Comparison of ENCODE assay signal across 27 mouse cellular contexts in genomic region chr10:13233143-13233622, GRCm38 (mm10). TPM values are rescaled to one million over a fixed set of nuclear protein-coding genes. Genes with fewer than 3 reads are reported as not detected.
A peak's percentile ranks its signal among the peaks of the same experiment; 100 is the strongest.
DNase-seq lines count a peak whose midpoint lies in the region; ATAC-seq lines count a peak whose summit lies in the region.
"Had no signal": no experiment of that assay in that cellular context is flagged by ENCODE, and none has a peak within 500 bp of the region (broad histone marks: within the 10 kb centered on the region; RNA-seq: fewer than 3 reads in every experiment).

No protein-coding gene starts in this region.

- no peak overlapping the region for H3K9ac ChIP-seq in heart, embryonic 15.5 days
- no peak overlapping the region for H3K9ac ChIP-seq in kidney, embryonic 16.5 days (replicated peaks; ENCODE audit: low read length)
- H3K9ac ChIP-seq: embryonic facial prominence, embryonic 15.5 days; hindbrain, embryonic 14.5 days; limb, embryonic 12.5 days; liver, embryonic 14.5 days; lung, embryonic 15.5 days; neural tube, embryonic 15.5 days had no signal

- peaks cover 55% of the 10 kb centered on the region for H3K36me3 ChIP-seq in heart, embryonic 15.5 days
- peaks cover 12% of the 10 kb centered on the region for H3K36me3 ChIP-seq in kidney, embryonic 16.5 days (ENCODE audit: insufficient read depth, low read length)
- H3K36me3 ChIP-seq in embryonic facial prominence, embryonic 10.5 days (replicated peaks) = peaks cover 27% of the 10 kb centered on the region
- H3K36me3 ChIP-seq: G1E; neural tube, embryonic 15.5 days had no signal

- DNase-seq in embryo, embryonic 10.5 days (ENCODE audit: low spot score) = peak; percentile 19
- no peak for DNase-seq in embryo, embryonic 9.5 days (ENCODE audit: extremely low spot score)
- no peak for DNase-seq in heart, adult 9 months (ENCODE audit: low spot score in 2 of 2)
- DNase-seq in kidney, adult 8-10 months = no peak
- DNase-seq in embryonic facial prominence, embryonic 10.5 days (ENCODE audit: low spot score) = no peak
- no peak for DNase-seq in layer of hippocampus, postnatal 25 days (ENCODE audit: extremely low spot score in 1 of 2, low spot score in 1 of 2)
- DNase-seq: adrenal gland, postnatal 10 days; gastrocnemius, adult 2 months; lung, postnatal 4 days; thymus, postnatal 36 days had no signal

- H3K4me2 ChIP-seq in heart, embryonic 15.5 days = no peak overlapping the region
- H3K4me2 ChIP-seq in kidney, embryonic 16.5 days (replicated peaks; ENCODE audit: low read depth, low read length) = no peak overlapping the region
- H3K4me2 ChIP-seq: embryonic facial prominence, embryonic 15.5 days; hindbrain, embryonic 14.5 days; limb, embryonic 12.5 days; lung, embryonic 15.5 days; neural tube, embryonic 15.5 days had no signal

- ATAC-seq in heart, embryonic 15.5 days (replicated peaks; ENCODE audit: insufficient number of reproducible peaks, insufficient read depth, low FRiP score, low read depth) = no peak
- ATAC-seq in kidney, embryonic 16.5 days (ENCODE audit: low FRiP score, low TSS enrichment) = peak; percentile 86
- ATAC-seq: activated CD4-positive, CD25-positive, alpha-beta regulatory T cell, adult 4 months; CD4-positive, CD25-positive, alpha-beta regulatory T cell, adult 4 months; intestine, postnatal 0 days had no signal

- H3K4me3 ChIP-seq in heart, embryonic 15.5 days = no peak overlapping the region
- no peak overlapping the region for H3K4me3 ChIP-seq in kidney, embryonic 16.5 days (ENCODE audit: low read length)
- no peak overlapping the region for H3K4me3 ChIP-seq in embryonic facial prominence, embryonic 10.5 days
- H3K4me3 ChIP-seq: embryonic facial prominence, embryonic 15.5 days; gastrocnemius, adult 2 months; limb, embryonic 12.5 days; lung, embryonic 15.5 days; neural tube, embryonic 15.5 days had no signal

- no peaks in the 10 kb centered on the region for H3K27me3 ChIP-seq in heart, embryonic 15.5 days
- H3K27me3 ChIP-seq in kidney, embryonic 16.5 days (ENCODE audit: insufficient read depth, low read length) = no peaks in the 10 kb centered on the region
- no peaks in the 10 kb centered on the region for H3K27me3 ChIP-seq in embryonic facial prominence, embryonic 10.5 days (replicated peaks; ENCODE audit: low read depth, poor library complexity, severe bottlenecking)
- H3K27me3 ChIP-seq: embryonic facial prominence, embryonic 15.5 days; limb, embryonic 12.5 days; lung, embryonic 15.5 days; neural tube, embryonic 15.5 days had no signal

- H3K4me1 ChIP-seq in heart, embryonic 15.5 days (replicated peaks) = peaks cover 3% of the 10 kb centered on the region
- H3K4me1 ChIP-seq in kidney, embryonic 16.5 days (ENCODE audit: insufficient read depth, low read length) = peaks cover 15% of the 10 kb centered on the region; the same call in 1 of the 2 replicates
- H3K4me1 ChIP-seq in embryonic facial prominence, embryonic 10.5 days = peaks cover 12% of the 10 kb centered on the region
- H3K4me1 ChIP-seq: embryonic facial prominence, embryonic 15.5 days; limb, embryonic 12.5 days; neural tube, embryonic 15.5 days had no signal

- H3K9me3 ChIP-seq in heart, embryonic 15.5 days (replicated peaks) = no peaks in the 10 kb centered on the region
- no peaks in the 10 kb centered on the region for H3K9me3 ChIP-seq in kidney, embryonic 16.5 days (ENCODE audit: low read length)
- no peaks in the 10 kb centered on the region for H3K9me3 ChIP-seq in embryonic facial prominence, embryonic 10.5 days
- H3K9me3 ChIP-seq: embryonic facial prominence, embryonic 15.5 days; G1E; limb, embryonic 12.5 days; lung, embryonic 15.5 days; neural tube, embryonic 15.5 days had no signal

- H3K27ac ChIP-seq in heart, embryonic 15.5 days = 0 out of 2 replicates have a peak overlapping the region, but pooled peaks have one; percentile 4
- H3K27ac ChIP-seq in kidney, embryonic 16.5 days (ENCODE audit: low read length) = peak overlapping the region; percentile 34; the same call in 1 of the 2 replicates
- peak overlapping the region; percentile 7; the same call in 1 of the 2 replicates for H3K27ac ChIP-seq in embryonic facial prominence, embryonic 10.5 days (replicated peaks)
- H3K27ac ChIP-seq: gastrocnemius, adult 2 months; hindbrain, embryonic 14.5 days; limb, embryonic 12.5 days; liver, embryonic 14.5 days; neural tube, embryonic 15.5 days had no signal

- WGBS in heart, embryonic 15.5 days = 53% methylated on average over 2 of the region's 2 CpGs
- 27% methylated on average over 2 of the region's 2 CpGs for WGBS in kidney, embryonic 16.5 days
- WGBS in embryonic facial prominence, embryonic 10.5 days = 76% methylated on average over 2 of the region's 2 CpGs

RNA-seq across cellular contexts. Expression of gene Ltv1, which starts 40.2 kb away (rescaled TPM):
- 42.7 and 46.0 TPM in 2 replicates for polyA plus RNA-seq in heart, embryonic 15.5 days (2015; fragmentation: Nextera tagmentation; extraction: Ambion mirVana)
- 56.9 and 63.2 TPM in 2 replicates for polyA plus RNA-seq in kidney, embryonic 16.5 days (2015; fragmentation: Nextera tagmentation; extraction: Ambion mirVana)
- 70.9 and 72.0 TPM in 2 replicates for polyA plus RNA-seq in embryonic facial prominence, embryonic 10.5 days (2016; fragmentation: Nextera tagmentation; extraction: Ambion mirVana)
- total RNA-seq in layer of hippocampus, postnatal 25 days (2021) = 10 to 100 TPM; 20.4 to 22.4 TPM

RNA-seq across cellular contexts. Expression of gene Zc2hc1b, which starts 55.4 kb away (rescaled TPM):
- polyA plus RNA-seq in heart, embryonic 15.5 days (2015; fragmentation: Nextera tagmentation; extraction: Ambion mirVana) = not detected in 2 replicates
- polyA plus RNA-seq in kidney, embryonic 16.5 days (2015; fragmentation: Nextera tagmentation; extraction: Ambion mirVana) = not detected in 2 replicates
- polyA plus RNA-seq in embryonic facial prominence, embryonic 10.5 days (2016; fragmentation: Nextera tagmentation; extraction: Ambion mirVana) = not detected in 2 replicates
- not detected for total RNA-seq in layer of hippocampus, postnatal 25 days (2021)
- total RNA-seq: adrenal gland, postnatal 10 days; common myeloid progenitor, adult 5-6 weeks; G1E; gastrocnemius, adult 2 months; layer of hippocampus, postnatal 14 days; left cerebral cortex, postnatal 10 days had no signal
- polyA plus RNA-seq: activated CD4-positive, CD25-positive, alpha-beta regulatory T cell, adult 4 months; CD4-positive, CD25-positive, alpha-beta regulatory T cell, adult 4 months; embryonic facial prominence, embryonic 15.5 days; G1E; gonadal fat pad, adult 2 months; hindbrain, embryonic 14.5 days; intestine, postnatal 0 days; large intestine, adult 2 months; limb, embryonic 12.5 days; liver, embryonic 14.5 days; lung, embryonic 15.5 days; neural tube, embryonic 15.5 days had no signal
